Mouse (Mus musculus) hindbrain, embryonic 11.5 days (tissue): Measurements from ENCODE around the gene Sun2. TPM values are rescaled to one million over a fixed set of nuclear protein-coding genes. Genes with fewer than 3 reads are reported as not detected.

Experiments used
- ATAC-seq: fragments of 200-750 bp; cut with Nextera tagmentation; 2 replicates; pipeline ENCODE4 v1.8.0; 2017; ENCODE audit warnings: mild to moderate bottlenecking, moderate TSS enrichment, moderate library complexity; ENCODE audit not compliant: low FRiP score
- DNase-seq: peaks from one replicate; pipeline ENCODE4 v3.0.0-alpha.2; 2015; ENCODE audit warnings: low spot score
- H3K27ac ChIP-seq: fragments of 300-500 bp; sonication (generic); 2 replicates; pipeline ENCODE4 v1.5.1; 2014; ENCODE audit warnings: mild to moderate bottlenecking, low read depth, low read length
- H3K27me3 ChIP-seq: fragments of 300-500 bp; sonication (generic); 2 replicates; pipeline ENCODE4 v1.6.1; 2014; ENCODE audit warnings: mild to moderate bottlenecking, low read length, moderate library complexity, mixed read lengths; ENCODE audit not compliant: control insufficient read depth, insufficient read depth
- H3K36me3 ChIP-seq: fragments of 300-500 bp; sonication (generic); 2 replicates; pipeline ENCODE4 v1.6.1; 2014; ENCODE audit warnings: mild to moderate bottlenecking, low read length, moderate library complexity, mixed read lengths; ENCODE audit not compliant: control insufficient read depth, insufficient read depth
- H3K4me1 ChIP-seq: fragments of 300-500 bp; sonication (generic); replicated peaks from 2 replicates; pipeline ENCODE4 v1.6.1; 2014; ENCODE audit warnings: low read length, mixed read lengths; ENCODE audit not compliant: control insufficient read depth, insufficient read depth
- H3K4me2 ChIP-seq: fragments of 300-500 bp; sonication (generic); replicated peaks from 2 replicates; pipeline ENCODE4 v1.6.1; 2014; ENCODE audit warnings: mild to moderate bottlenecking, low read depth, low read length
- H3K4me3 ChIP-seq: fragments of 300-500 bp; sonication (generic); 2 replicates; pipeline ENCODE4 v1.5.1; 2014; ENCODE audit warnings: low read depth, low read length
- H3K9ac ChIP-seq: fragments of 300-500 bp; sonication (generic); 2 replicates; pipeline ENCODE4 v1.6.1; 2014; ENCODE audit warnings: low read depth, low read length
- H3K9me3 ChIP-seq: fragments of 300-500 bp; sonication (generic); 2 replicates; pipeline ENCODE4 v1.6.1; 2016; ENCODE audit warnings: low read length; ENCODE audit not compliant: control insufficient read depth
- WGBS: fragments of 180-500 bp; shearing (Covaris S2); extraction: QIAGEN DNeasy Blood & Tissue Kit; methylation state at CpG from one replicate; pipeline ENCODE4 v1.1.7; 2014; 5-methylcytosine and 5-hydroxymethylcytosine counted together
- polyA plus RNA-seq: library from polyadenylated mRNA; unstranded; fragments of >200 nt; fragmentation: Nextera tagmentation; extraction: Ambion mirVana; gene quantifications from 2 replicates; pipeline ENCODE4 v1.2.1, GENCODE M21; 2014

Sun2 gene
- polyA plus RNA-seq, 1 experiment from 2014 or later: 9.5 TPM

GRCm38 (mm10) chr15:79763601-79764246 is 21.4 kb upstream of the Sun2 start:
- Histone ChIP-seq H3K4me1 (no peaks in the 10 kb centered on the region), H3K9ac (no peak overlapping the region), H3K36me3 (0 out of 2 replicates have a peak, but pooled peaks cover 2% of the 10 kb centered on the region), H3K9me3 (no peaks in the 10 kb centered on the region), H3K4me3 (no peak overlapping the region), H3K4me2 (no peak overlapping the region), H3K27ac (no peak overlapping the region), H3K27me3 (no peaks in the 10 kb centered on the region)
- DNase-seq: no peak
- 89% methylated on average over 7 of the region's 7 CpGs for WGBS
- no peak for ATAC-seq

DNA sequence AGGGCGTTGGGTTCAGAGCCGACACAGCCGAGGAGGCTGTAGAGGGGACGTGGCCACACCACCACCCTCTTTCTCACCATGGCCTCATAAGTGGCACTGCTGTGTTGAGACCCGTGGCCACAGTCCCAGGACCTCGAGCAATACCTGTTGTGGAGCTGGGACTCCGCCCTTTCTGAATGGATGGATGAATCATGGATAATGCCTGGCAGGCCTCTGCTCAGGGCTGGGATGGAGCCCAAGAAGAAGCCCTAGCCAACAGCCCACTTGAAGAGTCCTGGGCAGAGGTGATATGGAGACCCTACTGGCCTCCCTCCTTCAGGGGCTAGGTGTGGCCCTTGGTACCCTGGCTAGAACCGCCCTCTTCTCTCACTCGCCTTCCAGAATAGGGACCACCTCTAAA is 20.7 kb upstream of the Sun2 start:
- 87% methylated on average over 9 of the region's 9 CpGs for WGBS
- Histone ChIP-seq H3K9ac (no peak overlapping the region), H3K4me1 (no peaks in the 10 kb centered on the region), H3K36me3 (0 out of 2 replicates have a peak, but pooled peaks cover 2% of the 10 kb centered on the region), H3K27me3 (no peaks in the 10 kb centered on the region), H3K9me3 (no peaks in the 10 kb centered on the region), H3K27ac (no peak overlapping the region), H3K4me3 (no peak overlapping the region), H3K4me2 (no peak overlapping the region)
- ATAC-seq (no peak), DNase-seq (no peak)

- Histone ChIP-seq H3K4me2 (no peak overlapping the region), H3K4me1 (no peaks in the 10 kb centered on the region), H3K27ac (no peak overlapping the region), H3K4me3 (no peak overlapping the region), H3K9me3 (no peaks in the 10 kb centered on the region), H3K36me3 (0 out of 2 replicates have a peak, but pooled peaks cover 2% of the 10 kb centered on the region), H3K9ac (no peak overlapping the region), H3K27me3 (no peaks in the 10 kb centered on the region)
- DNase-seq (no peak), ATAC-seq (no peak)
- 87% methylated on average over 6 of the region's 6 CpGs for WGBS
These were observed 18.6 kb upstream of the Sun2 start for GRCm38 (mm10) chr15:79760956-79761355.

- WGBS: 91% methylated on average over 3 of the region's 3 CpGs
- ATAC-seq: no peak
- no peak for DNase-seq
These were observed 14.8 kb upstream of the Sun2 start for GRCm38 (mm10) chr15:79757118-79757517.

DNA sequence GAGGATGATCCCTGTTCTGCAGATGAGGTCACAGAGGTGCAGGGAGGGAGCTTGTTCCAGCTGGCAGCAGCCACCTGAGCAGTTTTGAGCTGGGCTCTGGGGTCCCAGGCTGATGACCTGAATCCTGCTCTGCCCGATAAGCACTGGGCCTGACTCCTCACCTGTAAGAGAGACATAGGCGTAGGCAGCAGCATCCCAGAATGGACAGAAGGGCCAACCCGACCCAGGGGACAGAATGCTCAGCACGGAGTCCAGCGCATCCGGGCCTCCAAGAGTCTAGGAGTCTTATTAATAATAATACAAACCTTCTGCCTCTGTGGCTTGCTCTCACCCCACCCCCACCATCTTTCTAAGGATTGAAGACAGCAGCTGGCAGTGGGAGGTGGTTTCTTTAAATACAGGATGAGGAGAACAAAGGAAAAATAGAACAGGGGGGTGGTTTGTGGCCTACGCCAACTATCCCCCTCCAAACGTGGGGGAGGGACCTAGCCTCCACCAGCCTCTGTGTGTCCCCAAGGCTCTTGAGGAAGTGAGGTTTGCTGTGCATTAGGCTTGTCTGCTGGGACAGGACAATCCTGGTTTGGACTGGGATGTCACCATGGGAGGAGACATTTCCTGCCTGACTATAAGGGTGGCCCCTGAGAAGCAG is 13.8 kb upstream of the Sun2 start:
- ATAC-seq (no peak), DNase-seq (peak; percentile 19)
- Histone ChIP-seq H3K4me1 (no peaks in the 10 kb centered on the region), H3K9me3 (no peaks in the 10 kb centered on the region), H3K27me3 (no peaks in the 10 kb centered on the region), H3K4me2 (no peak overlapping the region), H3K27ac (no peak overlapping the region), H3K36me3 (no peaks in the 10 kb centered on the region), H3K4me3 (no peak overlapping the region), H3K9ac (no peak overlapping the region)
- WGBS: 75% methylated on average over 8 of the region's 8 CpGs

More at GRCm38 (mm10) chr15:79757118-79757517, 14.8 kb upstream of the Sun2 start:
- no peak overlapping the region for H3K9ac ChIP-seq
- H3K27me3 ChIP-seq: no peaks in the 10 kb centered on the region
- no peaks in the 10 kb centered on the region for H3K4me1 ChIP-seq
- H3K9me3 ChIP-seq: no peaks in the 10 kb centered on the region
- H3K4me3 ChIP-seq: no peak overlapping the region
- no peak overlapping the region for H3K27ac ChIP-seq
- no peak overlapping the region for H3K4me2 ChIP-seq
- no peaks in the 10 kb centered on the region for H3K36me3 ChIP-seq

DNA sequence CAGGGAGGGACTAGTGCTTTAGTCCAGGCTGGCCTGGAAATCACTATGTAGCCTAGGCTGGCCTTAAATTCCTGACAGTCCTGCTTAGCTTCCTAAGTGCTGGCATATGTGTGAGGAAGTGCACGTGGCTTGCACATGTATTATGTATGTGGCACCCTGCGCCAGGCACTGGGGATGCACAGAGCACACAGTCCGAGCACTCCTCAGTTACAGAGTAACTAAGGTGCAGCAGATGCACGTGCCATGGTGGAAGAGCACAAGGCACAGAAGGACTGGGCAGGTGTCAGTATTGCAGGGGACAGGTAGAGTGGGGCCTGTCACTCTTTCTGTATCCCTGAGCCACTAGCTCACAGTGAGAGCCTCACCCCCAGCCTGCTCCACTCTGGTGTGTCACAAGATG is 12.8 kb upstream of the Sun2 start:
- Histone ChIP-seq H3K4me2 (no peak overlapping the region), H3K27me3 (no peaks in the 10 kb centered on the region), H3K9ac (no peak overlapping the region), H3K27ac (no peak overlapping the region), H3K9me3 (no peaks in the 10 kb centered on the region), H3K4me3 (no peak overlapping the region), H3K36me3 (no peaks in the 10 kb centered on the region), H3K4me1 (no peaks in the 10 kb centered on the region)
- WGBS: 83% methylated on average over 4 of the region's 4 CpGs
- DNase-seq: no peak
- ATAC-seq: no peak

DNA sequence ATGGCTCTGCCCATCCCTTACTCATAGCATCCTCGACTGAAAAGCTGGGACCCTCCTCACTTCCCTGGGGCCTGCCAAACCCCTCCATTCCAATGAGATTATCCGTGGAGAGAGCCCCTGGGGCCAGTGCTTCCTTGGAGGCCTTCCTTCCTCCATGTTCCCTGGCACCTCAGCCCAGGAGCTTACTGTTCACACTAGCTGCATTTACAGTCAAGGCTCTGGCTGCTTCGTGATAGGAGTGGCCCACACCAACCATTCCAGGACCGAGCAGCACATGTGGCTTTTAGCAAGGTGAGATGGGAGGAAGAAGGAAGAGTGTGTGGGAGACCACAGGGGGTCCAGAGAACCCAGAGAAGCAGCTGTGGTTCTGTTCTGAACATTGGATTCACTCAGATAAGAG is 11.5 kb upstream of the Sun2 start:
- no peaks in the 10 kb centered on the region for H3K36me3 ChIP-seq
- ATAC-seq: no peak
- no peaks in the 10 kb centered on the region for H3K9me3 ChIP-seq
- no peaks in the 10 kb centered on the region for H3K27me3 ChIP-seq
- DNase-seq: no peak
- no peak overlapping the region for H3K27ac ChIP-seq
- no peak overlapping the region for H3K9ac ChIP-seq
- no peaks in the 10 kb centered on the region for H3K4me1 ChIP-seq
- no peak overlapping the region for H3K4me2 ChIP-seq
- no peak overlapping the region for H3K4me3 ChIP-seq
- WGBS: 45% methylated on average over 4 of the region's 4 CpGs

DNA sequence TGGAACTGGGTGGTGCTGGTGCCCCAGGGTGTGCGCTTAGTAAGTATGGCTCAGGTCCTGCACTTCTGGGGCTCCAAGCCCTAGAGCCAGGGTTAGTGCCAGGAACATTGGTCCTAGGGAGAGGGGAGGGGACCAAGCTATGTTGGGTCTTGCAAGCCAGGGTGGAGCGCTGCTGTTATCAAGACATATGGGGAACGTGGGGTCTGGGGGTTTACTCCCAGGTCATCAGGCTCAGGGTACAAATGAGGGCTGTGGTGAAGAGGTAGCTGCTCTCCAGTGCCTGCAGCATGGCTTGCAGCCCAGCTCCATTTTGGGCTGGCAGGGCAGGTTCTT is 11.1 kb upstream of the Sun2 start:
- Histone ChIP-seq H3K9me3 (no peaks in the 10 kb centered on the region), H3K4me3 (no peak overlapping the region), H3K36me3 (no peaks in the 10 kb centered on the region), H3K4me2 (no peak overlapping the region), H3K4me1 (no peaks in the 10 kb centered on the region), H3K9ac (no peak overlapping the region), H3K27me3 (no peaks in the 10 kb centered on the region), H3K27ac (no peak overlapping the region)
- ATAC-seq (no peak), DNase-seq (no peak)
- WGBS: 90% methylated on average over 3 of the region's 3 CpGs

GRCm38 (mm10) chr15:79752742-79753419 is 10.5 kb upstream of the Sun2 start:
- Histone ChIP-seq H3K27ac (no peak overlapping the region), H3K4me1 (no peaks in the 10 kb centered on the region), H3K9me3 (no peaks in the 10 kb centered on the region), H3K4me3 (no peak overlapping the region), H3K9ac (no peak overlapping the region), H3K4me2 (no peak overlapping the region), H3K36me3 (no peaks in the 10 kb centered on the region), H3K27me3 (no peaks in the 10 kb centered on the region)
- 24% methylated on average over 11 of the region's 11 CpGs for WGBS
- ATAC-seq: peak; percentile 33; the same call in 1 of the 2 replicates
- DNase-seq: peak; percentile 83
